Mouse (Mus musculus): ENCODE data around the gene Zmpste24.
"Not testable (repeated sequence)": the region's sequence is repeated elsewhere in the genome, so short reads cannot be mapped to it uniquely, and the experiment has no call there.

Gene Zmpste24

DNA sequence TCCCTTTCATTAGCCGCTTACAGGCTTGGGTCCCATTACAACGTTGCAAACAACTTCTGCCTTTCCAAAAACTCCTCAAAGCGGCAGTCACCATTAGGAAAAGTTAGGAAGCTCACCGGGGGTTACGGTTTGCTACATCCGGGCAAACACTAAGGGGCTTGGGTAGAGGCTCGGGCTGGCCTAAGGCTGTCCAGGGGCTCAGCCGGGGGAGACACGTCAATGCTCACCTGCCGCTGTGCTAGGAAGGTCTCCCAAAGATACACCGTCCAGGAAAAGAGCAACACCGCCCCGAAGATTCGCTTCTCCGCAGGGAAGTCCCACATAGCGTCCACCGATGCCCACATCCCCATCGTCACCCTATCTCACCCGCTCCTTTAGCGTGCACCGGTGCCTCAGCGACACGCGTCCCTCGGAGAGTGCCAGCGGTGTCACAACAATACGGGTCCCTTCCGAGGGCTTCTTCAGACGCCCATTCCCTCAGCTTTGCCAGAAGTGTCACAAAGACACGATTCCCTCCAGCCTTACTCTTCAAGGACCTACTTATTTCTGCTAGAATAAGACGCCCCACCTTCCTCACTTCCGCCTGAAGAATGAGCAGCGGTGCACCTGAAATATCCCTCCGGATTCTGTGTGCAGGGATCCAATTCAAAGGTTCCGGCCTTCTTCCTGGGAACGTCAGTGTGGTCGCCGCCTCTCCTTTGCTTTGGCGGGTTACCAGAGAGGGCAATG is at the start of gene Zmpste24:
TSS of gene Zmpste24 (minus strand) at position 592 of the 729 bp plus-strand sequence.
- peak; percentile 76 to 83 for DNase-seq (ENCODE audit: low spot score in 2 of 2)

DNA sequence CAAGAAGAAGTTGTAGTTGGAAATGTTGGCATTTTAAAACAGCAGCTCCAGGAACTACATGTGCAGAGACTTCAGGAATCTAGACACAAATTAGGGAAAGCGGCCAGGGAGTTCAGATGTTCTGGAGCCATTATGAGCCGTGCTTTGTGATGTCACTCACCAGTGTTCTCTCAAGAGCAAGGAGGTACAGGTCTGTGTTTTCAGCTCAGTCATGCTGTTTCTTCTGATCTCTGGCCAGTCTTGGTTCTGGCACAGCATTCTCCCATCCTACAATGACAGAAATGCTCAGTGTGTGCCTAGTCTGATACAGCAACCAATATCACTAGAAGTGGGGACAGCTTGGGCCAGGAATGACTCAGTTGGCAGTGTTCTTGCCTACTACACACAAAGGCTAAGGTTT is 11.1 kb upstream of the Zmpste24 start, which contains the start of gene Tmco2:
TSS of gene Tmco2 (minus strand) at position 101 of the 400 bp plus-strand sequence.
- no peak for DNase-seq (ENCODE audit: low spot score in 2 of 2)

- DNase-seq (ENCODE audit: low spot score in 2 of 2), result peak; percentile 36 to 42
Measured at GRCm38 (mm10) chr4:121103304-121103703, 5.3 kb upstream of the Zmpste24 start.

DNA sequence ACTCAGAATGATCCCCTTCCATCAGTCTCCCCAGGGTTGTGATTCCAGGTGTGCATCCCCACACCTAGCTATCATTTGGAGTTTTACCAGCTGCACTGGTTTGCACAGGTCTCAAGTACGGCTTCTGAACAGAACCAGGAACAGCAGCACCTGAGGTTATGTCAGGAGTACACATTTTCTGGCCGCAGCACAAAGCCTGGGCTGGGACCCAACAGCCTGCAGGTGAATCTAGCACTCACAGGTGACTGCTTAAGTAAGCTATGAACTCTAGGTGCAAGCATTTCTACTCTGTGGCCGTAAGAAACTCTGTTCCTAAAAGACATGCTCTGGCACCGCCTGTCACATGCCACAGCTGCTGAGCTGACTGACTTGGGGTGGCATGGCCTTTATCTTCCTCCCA is 7.8 kb downstream of the Zmpste24 start:
- DNase-seq (ENCODE audit: low spot score in 2 of 2), result no peak

- no peak for DNase-seq (ENCODE audit: low spot score in 2 of 2)
Measured at GRCm38 (mm10) chr4:121088696-121089095, 9.3 kb downstream of the Zmpste24 start.

- DNase-seq (ENCODE audit: low spot score in 2 of 2), result no peak
Measured at GRCm38 (mm10) chr4:121084506-121084905, 13.5 kb downstream of the Zmpste24 start.

- DNase-seq (ENCODE audit: low spot score in 2 of 2), result no peak
Measured at GRCm38 (mm10) chr4:121080395-121080794, 17.6 kb downstream of the Zmpste24 start.

GRCm38 (mm10) chr4:121077915-121078646 is 20.0 kb downstream of the Zmpste24 start:
- no peak for DNase-seq (ENCODE audit: low spot score in 2 of 2)

GRCm38 (mm10) chr4:121074250-121074649 is 23.8 kb downstream of the Zmpste24 start:
- DNase-seq (ENCODE audit: low spot score in 2 of 2), result no peak

GRCm38 (mm10) chr4:121065336-121065735 is 32.7 kb downstream of the Zmpste24 start:
- DNase-seq (ENCODE audit: low spot score in 2 of 2), result no peak

DNA sequence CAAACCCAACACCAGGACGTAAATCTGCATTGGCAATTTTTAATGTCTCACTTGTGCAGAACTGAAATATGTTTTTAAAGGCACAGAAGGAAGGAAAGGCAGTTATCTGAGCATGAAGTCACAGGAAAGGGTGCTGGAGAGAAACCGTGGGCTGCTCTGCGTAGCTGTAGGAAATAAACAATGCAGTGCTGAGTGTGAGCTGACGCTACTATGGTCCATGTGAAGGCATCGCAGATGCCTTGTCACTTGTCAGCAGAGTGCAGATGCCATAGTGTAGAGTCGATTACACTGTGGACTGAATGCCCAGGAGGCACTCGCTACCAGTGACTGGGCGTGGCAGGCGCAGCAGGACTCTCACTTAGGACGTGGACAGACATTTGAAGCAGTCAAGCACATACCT is 38.8 kb downstream of the Zmpste24 start:
- DNase-seq (ENCODE audit: low spot score in 2 of 2), result not testable (repeated sequence)

DNA sequence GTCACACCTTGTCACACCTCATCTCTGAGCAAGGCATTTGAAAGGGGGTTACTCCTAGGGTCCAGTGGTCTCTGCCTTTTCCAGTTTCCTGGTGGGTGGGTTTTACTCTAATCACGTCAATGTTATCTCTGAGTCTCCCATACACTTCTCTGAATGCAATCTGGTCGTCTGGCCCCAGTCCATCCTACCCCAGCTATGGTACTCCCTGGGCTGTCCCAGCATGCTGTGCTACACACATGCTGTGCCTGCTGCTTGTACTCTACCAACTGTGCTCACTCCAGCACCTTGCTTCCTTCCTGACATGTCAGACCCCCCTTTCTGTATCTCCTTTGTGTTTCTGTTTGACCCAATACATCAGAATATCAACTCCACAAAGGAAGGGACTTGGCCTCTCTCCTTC is 41.0 kb downstream of the Zmpste24 start:
- no peak for DNase-seq (ENCODE audit: low spot score in 2 of 2)

- DNase-seq (ENCODE audit: low spot score in 2 of 2), result no peak
Measured at GRCm38 (mm10) chr4:121056342-121056741, 41.7 kb downstream of the Zmpste24 start.

DNA sequence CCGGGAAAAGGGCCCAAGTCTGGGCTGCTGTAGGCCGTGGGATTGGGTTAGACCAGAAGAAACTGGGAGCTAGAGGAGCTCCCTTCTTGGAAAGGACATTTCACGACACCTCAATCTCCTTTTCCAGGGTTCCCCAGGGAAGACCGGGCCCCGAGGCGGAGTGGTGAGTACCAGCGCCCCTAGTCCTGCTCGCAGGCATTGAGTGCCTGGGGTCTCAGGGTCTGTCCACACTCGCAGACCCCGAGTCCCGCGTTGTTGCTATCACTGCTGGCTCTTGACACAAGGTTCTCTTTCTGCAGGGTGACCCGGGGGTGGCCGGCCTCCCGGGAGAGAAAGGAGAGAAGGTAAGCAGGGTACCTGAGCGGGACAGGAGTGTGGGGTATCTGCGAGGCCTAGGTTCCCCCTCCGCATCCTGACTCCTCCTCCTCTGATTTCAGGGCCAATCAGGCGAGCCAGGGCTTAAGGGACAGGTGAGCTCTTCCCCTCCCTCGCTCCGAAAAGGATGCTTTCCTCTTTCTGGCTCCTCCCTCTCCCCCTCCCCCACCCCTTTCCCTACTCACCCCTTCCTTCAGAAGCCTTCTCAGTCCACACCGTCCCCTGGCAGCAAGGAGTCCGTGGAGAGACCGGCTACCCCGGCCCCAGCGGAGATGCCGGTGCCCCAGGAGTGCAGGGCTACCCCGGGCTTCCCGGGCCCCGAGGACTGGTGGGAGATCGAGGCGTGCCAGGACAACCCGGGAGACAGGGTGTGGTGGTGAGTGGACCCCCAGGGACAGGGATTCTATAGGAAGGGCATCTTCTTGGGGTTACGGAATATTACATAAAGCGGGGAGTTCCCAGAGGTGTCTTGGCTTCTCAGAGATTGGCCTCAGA is 45.4 kb downstream of the Zmpste24 start:
- no peak for DNase-seq (ENCODE audit: low spot score in 2 of 2)

- DNase-seq (ENCODE audit: low spot score in 2 of 2), result no peak
Measured at GRCm38 (mm10) chr4:121051863-121052262, 46.2 kb downstream of the Zmpste24 start.

DNA sequence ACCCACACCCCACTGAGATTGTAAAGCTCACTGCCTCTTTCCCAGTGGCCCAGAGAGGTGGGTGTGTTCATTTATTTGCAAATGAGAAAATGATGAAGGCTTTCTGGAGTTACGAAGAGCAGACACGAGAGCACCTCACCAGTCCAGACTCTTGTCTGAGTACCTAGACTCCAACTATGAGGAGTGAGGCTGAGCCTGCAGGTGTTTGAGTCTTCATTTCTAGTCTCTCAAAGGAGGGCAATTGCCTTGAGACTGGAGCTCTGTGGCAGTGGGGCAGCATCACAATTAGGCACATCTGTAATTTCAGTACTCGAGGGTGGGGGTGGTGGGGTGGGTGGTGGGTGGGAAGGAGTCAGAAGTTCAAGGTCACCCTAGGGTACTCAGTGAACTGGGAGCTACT is 55.1 kb downstream of the Zmpste24 start:
- DNase-seq (ENCODE audit: low spot score in 2 of 2), result no peak

GRCm38 (mm10) chr4:121042472-121042871 is 55.6 kb downstream of the Zmpste24 start:
- DNase-seq (ENCODE audit: low spot score in 2 of 2), result no peak

GRCm38 (mm10) chr4:121040897-121041671 is 57.0 kb downstream of the Zmpste24 start:
- peak; percentile 68 to 69 for DNase-seq (ENCODE audit: low spot score in 2 of 2)

DNA sequence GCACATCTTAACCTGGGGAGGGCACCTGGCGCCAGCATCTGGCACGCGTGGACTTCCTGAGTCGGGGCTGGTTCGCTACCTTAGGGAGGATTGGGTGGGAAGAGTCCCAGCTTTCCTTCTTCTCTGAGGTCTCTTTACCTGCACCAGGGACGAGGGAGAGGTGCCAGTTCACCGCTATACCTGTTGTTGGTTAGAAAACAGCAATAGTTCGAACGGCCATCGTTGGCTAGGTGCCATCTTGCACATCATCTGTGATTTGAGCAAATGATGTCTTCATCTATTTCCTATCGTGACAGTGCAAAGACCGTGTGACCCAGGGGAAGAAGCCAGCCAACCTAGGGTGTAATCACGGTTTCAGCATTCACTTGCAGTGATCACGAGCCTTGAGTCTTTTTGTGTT is 57.7 kb downstream of the Zmpste24 start:
- no peak for DNase-seq (ENCODE audit: low spot score in 2 of 2)

- no peak for DNase-seq (ENCODE audit: low spot score in 2 of 2)
Measured at GRCm38 (mm10) chr4:121039331-121040115, 58.5 kb downstream of the Zmpste24 start, which contains the start of gene Col9a2. TSS of gene Col9a2 (plus strand) at chr4:121039385.

Measured in frontal cortex, postnatal 14 days (tissue).